Mouse (Mus musculus) urinary bladder, postnatal 36 days (tissue): ENCODE measurements around the gene Pou2f2.

Experiments
- DNase-seq, 2 experiments: peaks; one replicate each; pipeline ENCODE4 v3.0.0; 2022; ENCODE audit warnings: low spot score in 2 of 2, mixed read lengths in 1 of 2

Pou2f2 gene

GRCm38 (mm10) chr7:25105411-25106160, 73.9 kb downstream of the Pou2f2 start:
- DNase-seq = peak; percentile 58 to 69

DNA sequence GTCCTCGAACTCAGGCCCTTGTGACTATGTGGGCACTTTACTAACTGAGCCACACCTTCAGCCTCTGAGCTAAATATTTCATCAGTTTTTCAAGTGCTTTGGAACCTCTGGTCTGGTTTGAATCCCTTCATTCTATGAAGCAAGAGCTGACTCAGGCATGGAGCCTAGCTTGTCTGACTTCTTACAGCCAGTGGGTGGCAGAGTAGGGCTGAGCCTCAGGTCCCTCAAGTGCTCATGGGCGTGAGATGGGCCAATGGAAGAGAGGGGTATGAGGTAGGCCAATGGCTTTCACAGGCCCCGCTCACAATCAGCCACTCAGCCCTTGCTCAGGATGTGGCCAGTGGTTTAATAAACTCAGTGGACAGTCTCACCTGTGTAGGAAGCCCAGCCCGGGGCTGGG, 79.9 kb downstream of the Pou2f2 start:
- no peak for DNase-seq

DNA sequence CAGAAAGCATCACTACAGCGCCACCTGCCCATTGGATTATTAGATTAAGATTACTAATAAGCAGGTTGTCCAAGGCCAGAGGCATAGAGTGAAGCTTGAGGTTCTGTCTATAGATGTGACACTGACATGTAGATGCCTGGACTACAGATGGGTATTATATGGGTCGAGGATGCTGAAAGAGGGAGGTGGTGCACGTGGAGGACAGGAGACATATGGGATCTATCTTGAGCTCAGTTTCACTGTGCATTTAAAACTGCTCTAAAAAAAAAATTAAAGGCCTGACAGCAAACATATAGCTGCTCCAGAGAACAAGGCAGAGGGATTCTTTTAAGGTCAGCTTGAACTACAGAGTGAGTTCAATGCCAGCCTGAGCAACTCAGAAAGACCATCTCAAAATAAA, 81.4 kb downstream of the Pou2f2 start:
- no peak for DNase-seq

DNA sequence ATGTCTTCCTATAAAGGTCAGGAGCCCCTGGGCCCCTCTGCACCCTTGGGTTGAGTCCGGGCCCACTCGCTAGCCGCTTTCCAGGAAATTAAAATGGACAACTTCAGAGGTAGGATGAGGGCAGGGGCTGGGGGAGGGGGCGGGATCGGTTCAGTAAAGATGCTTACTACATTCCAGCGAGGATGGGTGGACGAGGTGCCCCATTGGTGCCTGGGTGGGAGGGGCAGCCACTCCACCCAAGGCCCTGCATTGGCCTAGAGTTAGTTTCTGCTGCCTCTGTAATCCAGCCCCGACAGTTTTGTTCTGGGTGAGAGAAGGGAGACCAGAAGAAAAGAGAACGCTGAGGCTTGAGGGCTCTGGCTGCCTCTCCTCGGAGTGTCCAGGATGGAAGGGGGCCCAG, 89.7 kb downstream of the Pou2f2 start:
- DNase-seq = no peak

GRCm38 (mm10) chr7:25088968-25089367, 90.6 kb downstream of the Pou2f2 start:
- DNase-seq = no peak

- DNase-seq = no peak
Measured at GRCm38 (mm10) chr7:25088531-25088930, 91.0 kb downstream of the Pou2f2 start.

- no peak for DNase-seq
Measured at GRCm38 (mm10) chr7:25087972-25088371, 91.6 kb downstream of the Pou2f2 start.

- DNase-seq = no peak
Measured at GRCm38 (mm10) chr7:25087256-25087912, 92.1 kb downstream of the Pou2f2 start.

GRCm38 (mm10) chr7:25086656-25087055, 92.9 kb downstream of the Pou2f2 start:
- no peak for DNase-seq

DNA sequence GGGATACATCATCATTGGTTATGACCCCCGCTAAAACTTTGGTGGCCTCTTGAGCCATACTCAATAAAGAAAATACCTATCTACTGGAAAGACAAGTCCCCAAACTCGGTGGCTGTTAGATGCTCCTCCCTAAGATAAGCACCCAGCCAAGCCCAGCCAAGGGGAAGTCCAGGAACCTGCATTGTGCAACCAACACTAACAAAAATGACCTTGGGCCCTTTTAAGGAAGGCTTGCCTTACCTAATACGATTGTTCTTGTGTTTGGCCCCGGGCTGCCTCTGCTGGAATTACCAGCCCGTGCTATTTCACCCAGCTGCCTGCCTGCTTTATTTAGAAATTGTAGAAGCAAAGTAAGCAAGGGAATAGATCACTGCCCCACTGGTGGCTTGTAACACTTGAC, 94.9 kb downstream of the Pou2f2 start:
- DNase-seq = peak in 1 of 2 experiments; percentile 18

GRCm38 (mm10) chr7:25082510-25082909, 97.0 kb downstream of the Pou2f2 start:
- no peak for DNase-seq

GRCm38 (mm10) chr7:25080431-25080830, 99.1 kb downstream of the Pou2f2 start:
- DNase-seq = no peak

- no peak for DNase-seq
Measured at GRCm38 (mm10) chr7:25079496-25080026, 100.0 kb downstream of the Pou2f2 start.

GRCm38 (mm10) chr7:25077414-25077755, 102.1 kb downstream of the Pou2f2 start:
- DNase-seq = no peak

DNA sequence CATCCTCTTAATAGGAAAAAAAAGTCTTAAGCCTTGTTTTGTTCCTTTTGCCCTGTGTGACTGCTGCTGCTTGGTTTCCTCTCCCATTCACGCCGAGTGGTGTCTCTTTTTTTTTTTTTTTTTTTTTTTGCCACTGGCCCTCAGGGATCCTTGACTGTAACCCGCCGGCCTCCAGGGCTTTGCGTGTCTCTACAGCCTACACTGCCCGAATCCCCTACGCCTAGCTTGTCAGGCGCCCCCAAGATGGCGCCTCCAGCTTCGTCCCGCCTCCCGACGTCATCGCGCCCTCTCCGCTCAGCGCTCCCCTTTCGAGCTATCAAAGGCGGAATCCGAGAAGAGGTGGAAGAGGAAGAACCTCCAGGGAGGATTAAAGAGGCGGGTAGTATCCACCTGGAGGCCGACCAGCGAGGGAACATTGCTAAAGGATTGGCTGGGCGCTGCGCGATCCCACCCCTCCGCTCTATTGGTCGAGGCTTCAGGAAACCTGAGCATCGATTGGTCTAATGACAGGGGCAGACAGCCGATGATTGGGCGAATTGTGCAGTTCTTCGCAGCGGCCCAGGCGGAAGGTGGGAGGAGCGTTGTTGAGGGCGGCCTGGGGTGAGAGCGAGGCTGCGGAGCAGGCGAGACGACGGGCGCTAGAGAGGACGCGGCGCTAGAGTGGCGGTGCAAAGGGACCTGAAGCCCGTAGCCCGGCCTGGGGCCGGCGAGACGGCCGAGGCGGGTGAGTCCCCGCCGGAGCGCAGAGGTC, 102.7 kb downstream of the Pou2f2 start:
- peak; percentile 92 to 98 for DNase-seq

DNA sequence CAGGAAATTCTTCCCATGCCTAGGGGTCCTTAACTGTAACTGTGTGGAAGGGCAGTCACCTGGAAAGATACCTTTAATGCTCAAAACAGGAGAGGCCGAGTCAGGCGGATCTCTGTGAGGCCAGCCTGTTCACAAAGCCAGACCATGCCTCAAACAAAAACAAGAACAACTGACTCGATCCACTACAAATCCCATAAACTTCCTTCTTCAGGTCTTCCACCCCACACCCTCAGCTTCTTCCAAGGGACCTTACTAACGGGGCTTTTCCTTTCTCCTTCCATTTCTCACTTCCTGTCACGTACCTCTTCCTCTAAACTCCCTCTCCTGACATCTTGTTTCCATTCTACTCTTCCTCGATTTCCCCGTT, 103.2 kb downstream of the Pou2f2 start:
- no peak for DNase-seq

DNA sequence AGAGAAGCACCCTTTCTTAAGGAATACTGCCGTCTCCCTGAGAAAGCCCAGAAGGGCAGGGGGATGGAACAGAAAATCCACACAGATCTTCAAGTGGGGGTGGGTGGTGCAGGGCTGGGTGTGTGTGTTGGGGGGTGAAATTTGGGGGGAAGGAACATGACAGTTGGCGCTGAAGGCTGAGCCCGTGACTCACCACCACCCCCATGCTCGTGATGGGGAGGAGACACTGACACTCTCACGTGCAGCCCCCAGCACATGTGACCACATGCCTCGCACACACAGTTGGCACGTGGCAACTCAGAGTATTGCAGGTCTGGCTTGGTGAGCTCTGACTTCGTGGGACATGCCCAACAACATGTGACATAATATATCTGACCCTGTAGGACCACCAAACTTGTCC, 105.6 kb downstream of the Pou2f2 start:
- no peak for DNase-seq

- DNase-seq = peak; percentile 20 to 26
Measured at GRCm38 (mm10) chr7:25072716-25073390, 106.7 kb downstream of the Pou2f2 start.

DNA sequence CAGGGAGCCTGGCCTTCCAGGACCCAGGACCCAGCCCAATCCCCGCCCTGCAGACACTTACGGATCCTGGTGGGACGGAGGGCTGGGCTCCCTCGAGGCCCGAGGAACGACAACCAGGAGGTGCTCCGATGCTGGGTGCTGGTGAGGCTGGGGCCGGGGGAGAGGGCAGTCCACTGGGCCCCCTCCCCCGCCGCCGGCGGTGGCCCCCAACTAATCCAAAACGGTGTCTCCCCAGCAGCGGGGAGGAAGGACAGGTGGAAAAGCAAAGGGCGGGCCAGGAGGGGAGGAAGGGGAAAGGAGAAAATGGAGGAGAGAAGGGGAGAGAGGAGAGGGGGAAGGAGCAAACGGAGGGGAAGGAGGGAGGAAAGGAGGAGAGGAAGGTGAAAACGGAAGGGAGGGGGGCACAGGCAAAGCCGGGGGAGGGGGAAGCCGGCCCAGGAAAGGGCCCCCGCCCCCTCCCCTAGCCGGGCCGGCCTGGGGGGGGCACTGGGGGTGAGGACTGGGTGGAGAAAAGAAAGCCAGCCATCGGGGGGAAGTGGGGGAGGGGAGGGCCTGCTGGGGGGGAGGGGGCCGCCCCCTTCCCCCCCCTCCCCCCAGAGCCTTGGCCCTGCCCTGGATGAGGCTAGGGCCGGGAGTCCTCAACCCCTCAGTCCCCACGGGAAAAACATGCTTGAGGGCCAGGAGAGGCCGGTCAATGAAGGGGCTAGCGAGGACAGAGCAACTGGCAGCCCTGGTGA, 107.4 kb downstream of the Pou2f2 start, which contains the start of the genes Grik5 and Zfp574:
Grik5 (minus strand) TSS at position 368 of the 737 bp plus-strand sequence.
Zfp574 (plus strand) TSS at position 589 of the 737 bp plus-strand sequence.
- DNase-seq = no peak

DNA sequence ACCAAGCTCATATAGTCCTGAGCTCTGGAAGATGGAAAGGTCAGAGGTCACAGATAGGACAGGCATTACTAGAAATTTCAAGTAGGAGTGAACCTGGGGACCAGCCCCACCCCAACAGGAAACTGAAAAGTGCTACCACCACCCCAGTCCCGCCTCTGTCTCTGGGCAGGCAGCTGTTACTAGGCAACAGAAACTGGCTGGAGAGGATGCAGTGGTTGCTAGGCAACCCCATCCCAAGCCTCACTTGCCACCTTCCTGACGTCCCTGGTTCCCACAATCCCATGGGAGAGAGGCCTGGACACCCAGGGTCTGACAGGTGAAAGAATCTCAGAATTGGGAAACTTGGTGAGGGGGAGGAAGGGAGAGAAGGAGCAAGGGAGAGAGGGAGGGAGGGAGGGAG, 110.8 kb downstream of the Pou2f2 start:
- DNase-seq = no peak
